Mouse (Mus musculus) C2C12 (cell line): ENCODE data around the gene Lamb2.

Experiments used
- CEBPB ChIP-seq: IDR thresholded peaks from one replicate; pipeline ENCODE4 v1.6.1; 2011; ENCODE audit warnings: low read depth, mild to moderate bottlenecking, control low read depth, moderate library complexity
- CTCF ChIP-seq: IDR thresholded peaks from one replicate; pipeline ENCODE4 v1.5.1; 2011; ENCODE audit not compliant: control insufficient read depth, insufficient read depth, insufficient read length
- MAX ChIP-seq: IDR thresholded peaks from one replicate; pipeline ENCODE4 v1.6.1; 2011; ENCODE audit warnings: mild to moderate bottlenecking, control low read depth
- USF1 ChIP-seq: IDR thresholded peaks from one replicate; pipeline ENCODE4 v1.6.1; 2011; ENCODE audit warnings: low read depth, mild to moderate bottlenecking, control low read depth, moderate library complexity

DNA sequence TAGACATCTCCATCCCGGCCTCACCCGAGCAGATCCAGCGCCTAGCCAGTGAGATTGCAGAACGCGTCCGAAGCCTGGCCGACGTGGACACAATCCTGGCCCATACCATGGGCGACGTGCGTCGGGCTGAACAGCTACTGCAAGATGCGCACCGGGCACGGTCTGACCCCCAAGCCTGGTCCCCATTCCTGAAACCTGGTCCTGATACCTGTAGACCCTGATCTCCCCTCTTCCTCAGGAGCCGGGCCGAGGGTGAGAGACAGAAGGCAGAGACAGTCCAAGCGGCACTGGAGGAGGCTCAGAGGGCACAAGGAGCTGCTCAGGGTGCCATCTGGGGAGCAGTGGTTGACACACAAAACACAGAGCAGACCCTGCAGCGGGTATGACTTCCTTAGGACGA, 9.7 kb downstream of the Lamb2 start:
- TF ChIP-seq CTCF (no peak), CEBPB (no peak), USF1 (no peak), MAX (no peak)
